Mouse (Mus musculus): ENCODE results near the gene Tarm1.

DNA sequence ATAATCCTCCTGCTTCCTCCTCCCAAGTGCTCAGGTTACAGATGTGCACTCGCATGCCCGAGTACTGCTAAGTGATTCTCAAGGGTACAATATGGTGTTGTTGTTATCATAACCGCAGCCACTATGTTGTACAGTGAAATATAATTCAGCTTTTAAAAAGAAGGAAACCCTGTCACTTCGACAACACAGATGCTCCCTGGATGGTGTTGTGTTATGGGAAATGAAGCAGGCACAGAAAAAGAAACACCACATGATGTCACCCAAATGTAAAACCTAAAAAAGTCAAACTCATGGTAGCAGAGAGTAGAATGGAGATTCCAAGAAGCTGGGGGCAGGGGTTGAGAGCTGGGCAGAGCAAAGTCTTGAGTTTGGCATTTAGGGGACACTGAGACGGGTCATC, 51.8 kb downstream of the Tarm1 start:
- TF ChIP-seq POLR2A (IDR thresholded peaks at IDR 0.05; ENCODE audit: extremely low read depth, insufficient read depth, low read length), result no peak
- TF ChIP-seq CTCF (IDR thresholded peaks at IDR 0.05; ENCODE audit: low read depth, low read length), result no peak
